Mouse (Mus musculus) megakaryocyte, embryonic 14.5 days (primary cell): ENCODE results near the gene Slx1b. TPM values are rescaled to one million over a fixed set of nuclear protein-coding genes. Genes with fewer than 3 reads are reported as not detected.
"Not testable (repeated sequence)": the region's sequence is repeated elsewhere in the genome, so short reads cannot be mapped to it uniquely, and the experiment has no call there.

Source experiments
- H3K27me3 ChIP-seq: replicated peaks from 2 replicates; pipeline ENCODE3; 2012; ENCODE audit warnings: inconsistent platforms
- H3K36me3 ChIP-seq: replicated peaks from 2 replicates; pipeline ENCODE3; 2012; ENCODE audit warnings: low read length, inconsistent platforms, mixed read lengths
- H3K4me1 ChIP-seq: 2 replicates; pipeline ENCODE4 v1.6.1; 2012; ENCODE audit warnings: inconsistent platforms
- H3K4me3 ChIP-seq: replicated peaks from 2 replicates; pipeline ENCODE3; 2012; ENCODE audit warnings: moderate library complexity, mild to moderate bottlenecking, inconsistent platforms
- H3K9me3 ChIP-seq: 2 replicates; pipeline ENCODE4 v1.6.1; 2012; ENCODE audit warnings: inconsistent platforms
- FLI1 ChIP-seq: IDR thresholded peaks from 2 replicates; pipeline ENCODE4 v1.6.1; 2012; ENCODE audit warnings: low read length, inconsistent platforms, mixed read lengths
- GATA1 ChIP-seq: IDR thresholded peaks from 3 replicates; pipeline ENCODE4 v1.6.1; 2012; ENCODE audit warnings: mixed read lengths, low read length, inconsistent platforms, borderline replicate concordance
- polyA plus RNA-seq: library from polyadenylated mRNA; stranded (reverse); fragments of >175 nt; gene quantifications from 2 replicates; pipeline ENCODE4 v1.2.3, GENCODE M21; 2012; ENCODE audit warnings: low replicate concordance; ENCODE audit not compliant: insufficient read depth

The Slx1b gene
- polyA plus RNA-seq, 1 experiment: 7.3 TPM

GRCm38 (mm10) chr7:126695210-126695611 is 373 bp downstream of the Slx1b start, which contains the start of gene Bola2:
Bola2 (plus strand) TSS chr7:126695401.
- TF ChIP-seq GATA1 (no peak), FLI1 (no peak)
- H3K36me3 ChIP-seq: peaks cover 64% of the 10 kb centered on the region
- H3K9me3 ChIP-seq: no peaks in the 10 kb centered on the region
- no peaks in the 10 kb centered on the region for H3K27me3 ChIP-seq
- peak within 1 kb of the TSS; percentile 96 for H3K4me3 ChIP-seq
- peaks cover 75% of the 10 kb centered on the region for H3K4me1 ChIP-seq

- no peaks in the 10 kb centered on the region for H3K9me3 ChIP-seq
- peaks cover 64% of the 10 kb centered on the region for H3K36me3 ChIP-seq
- H3K4me1 ChIP-seq: peaks cover 73% of the 10 kb centered on the region
- no peaks in the 10 kb centered on the region for H3K27me3 ChIP-seq
- peak overlapping the region; percentile 96 for H3K4me3 ChIP-seq
- TF ChIP-seq FLI1 (no peak), GATA1 (no peak)
Measured at GRCm38 (mm10) chr7:126694441-126695051, 1.0 kb downstream of the Slx1b start.

- Histone ChIP-seq H3K27me3 (no peaks in the 10 kb centered on the region), H3K36me3 (peaks cover 64% of the 10 kb centered on the region), H3K9me3 (no peaks in the 10 kb centered on the region), H3K4me3 (peak overlapping the region; percentile 70), H3K4me1 (peaks cover 65% of the 10 kb centered on the region)
- TF ChIP-seq GATA1: no peak
- TF ChIP-seq FLI1: no peak
Measured at GRCm38 (mm10) chr7:126693781-126694180, 1.8 kb downstream of the Slx1b start.

GRCm38 (mm10) chr7:126693256-126693655 is 2.3 kb downstream of the Slx1b start:
- peaks cover 63% of the 10 kb centered on the region for H3K36me3 ChIP-seq
- H3K4me1 ChIP-seq: peaks cover 62% of the 10 kb centered on the region
- no peak overlapping the region for H3K4me3 ChIP-seq
- TF ChIP-seq FLI1: no peak
- H3K27me3 ChIP-seq: no peaks in the 10 kb centered on the region
- H3K9me3 ChIP-seq: no peaks in the 10 kb centered on the region

- peaks cover 59% of the 10 kb centered on the region for H3K36me3 ChIP-seq
Measured at GRCm38 (mm10) chr7:126692426-126692825, 3.2 kb downstream of the Slx1b start.

GRCm38 (mm10) chr7:126691676-126692075 is 3.9 kb downstream of the Slx1b start:
- H3K4me1 ChIP-seq: peaks cover 62% of the 10 kb centered on the region
- TF ChIP-seq FLI1 (no peak), GATA1 (no peak)
- no peak overlapping the region for H3K4me3 ChIP-seq
- peaks cover 59% of the 10 kb centered on the region for H3K36me3 ChIP-seq
- no peaks in the 10 kb centered on the region for H3K27me3 ChIP-seq
- no peaks in the 10 kb centered on the region for H3K9me3 ChIP-seq

More at GRCm38 (mm10) chr7:126692426-126692825, 3.2 kb downstream of the Slx1b start:
- Histone ChIP-seq H3K4me1 (peaks cover 62% of the 10 kb centered on the region), H3K4me3 (peak overlapping the region; percentile 17), H3K9me3 (no peaks in the 10 kb centered on the region), H3K27me3 (no peaks in the 10 kb centered on the region)
- TF ChIP-seq GATA1 (no peak), FLI1 (no peak)

GRCm38 (mm10) chr7:126690737-126691136 is 4.8 kb downstream of the Slx1b start:
- Histone ChIP-seq H3K4me3 (no peak overlapping the region), H3K27me3 (no peaks in the 10 kb centered on the region), H3K4me1 (peaks cover 66% of the 10 kb centered on the region), H3K9me3 (no peaks in the 10 kb centered on the region), H3K36me3 (peaks cover 59% of the 10 kb centered on the region)
- no peak for TF ChIP-seq FLI1
- no peak for TF ChIP-seq GATA1

- TF ChIP-seq FLI1 (no peak), GATA1 (no peak)
- H3K36me3 ChIP-seq: peaks cover 66% of the 10 kb centered on the region
- H3K27me3 ChIP-seq: no peaks in the 10 kb centered on the region
- peaks cover 64% of the 10 kb centered on the region for H3K4me1 ChIP-seq
- H3K4me3 ChIP-seq: no peak overlapping the region
- no peaks in the 10 kb centered on the region for H3K9me3 ChIP-seq
Measured at GRCm38 (mm10) chr7:126689021-126689420, 6.6 kb downstream of the Slx1b start.

GRCm38 (mm10) chr7:126688156-126688555 is 7.4 kb downstream of the Slx1b start:
- Histone ChIP-seq H3K4me1 (peaks cover 60% of the 10 kb centered on the region), H3K36me3 (peaks cover 74% of the 10 kb centered on the region)
- H3K4me3 ChIP-seq, H3K27me3 ChIP-seq, H3K9me3 ChIP-seq: not testable (repeated sequence)

GRCm38 (mm10) chr7:126681221-126681620 is 14.4 kb downstream of the Slx1b start:
- Histone ChIP-seq H3K4me3 (no peak overlapping the region), H3K27me3 (no peaks in the 10 kb centered on the region), H3K36me3 (peaks cover 68% of the 10 kb centered on the region), H3K9me3 (no peaks in the 10 kb centered on the region), H3K4me1 (peaks cover 30% of the 10 kb centered on the region)
- no peak for TF ChIP-seq GATA1
- no peak for TF ChIP-seq FLI1

- peaks cover 79% of the 10 kb centered on the region for H3K36me3 ChIP-seq
- no peak overlapping the region for H3K4me3 ChIP-seq
- no peaks in the 10 kb centered on the region for H3K9me3 ChIP-seq
- peaks cover 31% of the 10 kb centered on the region for H3K4me1 ChIP-seq
- H3K27me3 ChIP-seq: no peaks in the 10 kb centered on the region
- no peak for TF ChIP-seq GATA1
- TF ChIP-seq FLI1: no peak
Measured at GRCm38 (mm10) chr7:126679683-126680082, 15.9 kb downstream of the Slx1b start.
